Mouse (Mus musculus) gastrocnemius, postnatal 36 days (tissue): ENCODE data around the gene Hook1. TPM values are rescaled to one million over a fixed set of nuclear protein-coding genes. Genes with fewer than 3 reads are reported as not detected.
A peak's percentile ranks its signal among the peaks of the same experiment; 100 is the strongest.
"Not testable (repeated sequence)": the region's sequence is repeated elsewhere in the genome, so short reads cannot be mapped to it uniquely, and the experiment has no call there.

Experiments used
- DNase-seq, 2 experiments: peaks; one replicate each; pipeline ENCODE4 v3.0.0; 2022
- intact Hi-C: fragments of 180-260 bp; cut with DNase I; formaldehyde crosslinking; loops from one replicate; pipeline ENCODE4 v1.15.1; 2025
- long read RNA-seq, 2 experiments: library from polyadenylated mRNA; stranded (forward); transcript quantifications; one replicate each; pipeline ENCODE4 v2.0.0; 2021
- total RNA-seq, 2 experiments: library from RNA; stranded (reverse); gene quantifications; 2 replicates each; pipeline ENCODE4 v1.2.3; 2021

Hook1 gene
- total RNA-seq, result 10 to 100 TPM in 1 of 2 experiments, 1 to 10 TPM in 1; 9.2 to 11.8 TPM
- long read RNA-seq, experiment 1, partial matches to known transcripts, result 1 of 2 reads
- long read RNA-seq, experiment 1, other reads (novel, unspliced or antisense), result 1 of 2 reads
- long read RNA-seq, experiment 2, partial matches to known transcripts, result 0 of 4 reads
- long read RNA-seq, experiment 2, other reads (novel, unspliced or antisense), result 4 of 4 reads

DNA sequence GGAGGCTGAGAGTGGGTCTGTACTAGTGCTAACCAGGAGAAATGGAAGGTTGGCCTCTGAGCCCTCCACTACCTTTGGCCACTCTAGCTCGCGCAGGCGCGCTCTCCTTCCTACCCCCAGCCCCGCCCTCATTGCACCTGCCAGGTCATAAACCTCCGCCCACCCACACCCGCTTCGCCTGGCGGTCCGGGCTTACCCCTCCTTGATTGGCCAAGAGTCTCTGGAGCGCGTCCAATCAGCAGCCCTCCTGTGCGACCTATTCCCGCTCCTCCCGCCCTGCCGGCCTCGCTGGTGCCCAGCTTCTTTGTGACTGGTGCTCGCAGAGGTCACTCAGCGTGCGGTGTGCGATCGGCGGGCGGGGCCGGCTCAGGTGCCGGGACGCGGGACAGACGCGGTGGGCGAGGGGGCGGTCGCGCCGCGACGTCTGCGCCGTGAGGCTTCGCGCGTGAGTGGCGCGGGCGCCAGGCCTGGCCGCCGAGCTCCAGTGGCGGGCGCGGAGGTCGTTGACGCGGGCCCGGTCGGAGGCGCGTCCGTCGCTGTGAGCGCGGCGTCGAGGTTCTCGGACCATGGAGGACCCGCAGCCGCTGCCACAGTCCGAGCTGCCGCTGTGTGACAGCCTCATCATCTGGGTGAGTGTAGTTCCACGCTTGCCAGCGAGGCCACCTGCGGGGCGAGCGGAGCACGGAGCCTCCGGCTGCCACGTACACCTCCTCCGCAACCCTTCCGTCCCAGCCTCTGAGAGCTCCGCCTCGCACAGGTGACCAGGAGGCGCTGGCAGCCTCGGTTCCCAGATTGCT lies at the start of gene Hook1:
Gene Hook1 (plus strand): TSS at position 313 of the 797 bp plus-strand sequence.
- intact Hi-C loops, result no loop called here

DNA sequence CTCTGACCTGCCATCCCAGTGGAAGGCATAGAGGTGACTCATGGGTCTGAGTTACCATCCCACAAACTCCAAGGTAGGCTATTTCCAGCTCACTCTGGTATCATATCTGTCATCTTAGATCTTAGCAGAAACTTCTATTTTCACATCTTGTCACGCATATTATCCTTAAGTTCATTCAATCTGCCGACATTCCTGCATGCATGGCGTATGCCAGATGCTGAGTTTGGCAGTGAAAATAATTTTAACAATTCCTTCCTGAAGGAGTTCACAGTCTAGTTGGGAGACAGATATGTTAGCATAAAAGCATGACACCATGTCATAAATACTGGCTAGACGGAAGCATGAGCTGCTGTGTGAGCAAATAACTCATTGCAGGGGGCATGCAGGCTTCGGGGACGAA lies 49.3 kb upstream of the Hook1 start:
- no peak for DNase-seq
- intact Hi-C loops, result loop anchor here (5.0 kb wide), 1 partner anchor 35 kb away; no protein-coding TSS in a partner anchor

More for the DNA sequence above, at the start of gene Hook1:
- DNase-seq, result peak; percentile 54 to 79

GRCm38 (mm10) chr4:95920448-95920847 lies 46.6 kb upstream of the Hook1 start:
- intact Hi-C loops, result no loop called here
- DNase-seq, result no peak

- peak; percentile 42 to 71 for DNase-seq
- intact Hi-C loops, result loop anchor here (1.0 kb wide), 1 partner anchor 916 kb away; no protein-coding TSS in a partner anchor
Measured at GRCm38 (mm10) chr4:95924210-95925184, 42.5 kb upstream of the Hook1 start.

- DNase-seq, result no peak
- intact Hi-C loops, result no loop called here
Measured at GRCm38 (mm10) chr4:95928846-95929245, 38.2 kb upstream of the Hook1 start.

- DNase-seq, result no peak
- intact Hi-C loops, result no loop called here
Measured at GRCm38 (mm10) chr4:95929936-95930335, 37.1 kb upstream of the Hook1 start.

GRCm38 (mm10) chr4:95931331-95931730 lies 35.7 kb upstream of the Hook1 start:
- DNase-seq, result no peak
- intact Hi-C loops, result no loop called here

GRCm38 (mm10) chr4:95933801-95934356 lies 33.2 kb upstream of the Hook1 start:
- DNase-seq, result no peak
- intact Hi-C loops, result no loop called here

DNA sequence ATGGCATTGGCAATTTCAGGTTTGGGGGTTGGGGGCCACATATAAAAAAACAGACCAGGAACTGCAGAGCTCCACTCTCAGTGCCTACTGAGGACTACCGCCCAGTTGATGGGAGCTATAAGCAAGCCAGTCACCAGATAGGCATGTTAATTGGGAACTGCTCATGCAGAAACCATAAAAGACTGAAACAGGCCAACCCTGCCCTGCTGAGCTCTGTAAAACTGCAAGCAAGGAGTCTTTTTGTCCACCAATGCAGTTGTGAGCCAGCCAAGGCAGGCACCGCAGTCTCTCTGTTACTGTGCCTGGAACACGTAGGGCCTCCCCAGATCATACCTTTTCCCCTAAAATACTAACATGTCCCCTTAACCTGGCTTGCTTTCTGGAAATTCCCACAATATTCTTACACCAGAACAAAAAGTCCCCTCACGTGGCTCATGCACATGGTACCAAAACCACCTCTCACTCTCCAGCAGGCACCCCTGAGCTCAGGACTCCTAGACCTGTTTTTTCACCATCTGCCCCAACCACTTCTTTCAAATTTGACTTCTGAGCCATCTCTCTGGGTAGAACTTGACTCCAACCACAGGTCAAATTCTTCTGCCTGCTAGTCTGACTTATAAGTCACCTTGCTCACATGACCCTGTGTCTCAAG lies 32.5 kb upstream of the Hook1 start:
- DNase-seq, result no peak
- intact Hi-C loops, result no loop called here

DNA sequence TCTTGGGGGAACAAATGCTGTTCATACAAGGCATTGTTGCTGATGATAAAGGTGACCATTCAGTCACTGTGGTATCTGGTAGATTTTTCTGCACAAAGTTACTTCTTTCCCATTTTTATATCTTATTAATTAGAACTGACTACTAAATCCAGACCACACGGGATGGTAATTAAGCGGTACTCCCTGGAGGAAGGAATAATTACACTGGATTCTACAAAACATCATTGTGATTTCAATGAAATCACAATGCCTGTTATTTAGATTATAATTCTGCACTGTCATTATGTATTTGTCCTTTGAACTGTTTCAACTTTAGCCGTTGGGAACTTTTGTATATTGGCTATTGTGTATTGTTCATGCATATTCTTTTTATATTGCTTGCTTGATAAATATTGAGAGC lies 28.3 kb upstream of the Hook1 start:
- DNase-seq, result no peak
- intact Hi-C loops, result no loop called here

DNA sequence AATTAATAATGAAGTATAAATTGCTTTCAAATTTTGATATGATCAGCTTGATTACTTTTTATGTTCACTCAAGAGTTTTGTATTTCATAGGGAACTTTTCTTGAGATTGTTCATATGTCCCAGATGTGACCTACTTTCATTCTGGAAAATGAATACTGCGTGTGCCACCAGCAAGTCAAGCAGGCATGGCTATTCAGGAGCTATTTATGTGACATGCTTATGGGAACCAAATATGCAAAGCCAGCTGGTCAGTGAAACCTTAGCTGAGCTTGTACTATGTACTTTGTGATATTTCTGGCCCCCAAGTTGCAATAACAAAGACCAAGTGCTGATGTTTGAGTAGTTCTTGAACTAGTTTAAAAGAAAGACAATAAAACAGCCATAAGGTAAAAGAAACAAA lies 19.1 kb upstream of the Hook1 start:
- no peak for DNase-seq
- intact Hi-C loops, result no loop called here

GRCm38 (mm10) chr4:95953328-95953727 lies 13.7 kb upstream of the Hook1 start:
- intact Hi-C loops, result no loop called here
- DNase-seq, result no peak

GRCm38 (mm10) chr4:95982221-95982620 lies 15.2 kb downstream of the Hook1 start:
- DNase-seq, intact Hi-C loops: not testable (repeated sequence)

- no peak for DNase-seq
- intact Hi-C loops, result no loop called here
Measured at GRCm38 (mm10) chr4:96016875-96017274, 49.8 kb downstream of the Hook1 start.

DNA sequence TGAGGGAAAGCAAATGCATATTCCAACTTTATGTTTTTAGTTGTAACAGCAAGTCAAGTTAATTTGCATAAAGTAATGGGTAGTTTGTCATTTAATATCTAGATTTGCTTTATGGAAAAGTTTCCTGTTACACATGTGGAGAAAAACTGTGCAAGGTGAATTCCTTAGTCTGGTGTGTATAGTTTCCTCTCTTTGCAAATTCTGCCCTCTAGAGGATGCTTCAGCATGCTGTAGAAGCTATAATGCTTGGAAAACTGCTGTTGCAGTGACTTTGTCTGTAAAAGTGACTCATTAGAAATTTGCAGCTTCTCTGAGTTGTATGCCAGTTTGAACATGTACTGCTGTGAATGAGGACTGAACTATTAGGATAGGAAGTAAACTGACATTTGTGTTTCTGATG lies 55.8 kb downstream of the Hook1 start:
- no peak for DNase-seq

GRCm38 (mm10) chr4:96028412-96028811 lies 61.4 kb downstream of the Hook1 start:
- no peak for DNase-seq
- intact Hi-C loops, result no loop called here

More for the DNA sequence above, 55.8 kb downstream of the Hook1 start:
- intact Hi-C loops, result no loop called here

GRCm38 (mm10) chr4:96060106-96060505 lies 93.1 kb downstream of the Hook1 start:
- DNase-seq, result no peak
- intact Hi-C loops, result no loop called here

DNA sequence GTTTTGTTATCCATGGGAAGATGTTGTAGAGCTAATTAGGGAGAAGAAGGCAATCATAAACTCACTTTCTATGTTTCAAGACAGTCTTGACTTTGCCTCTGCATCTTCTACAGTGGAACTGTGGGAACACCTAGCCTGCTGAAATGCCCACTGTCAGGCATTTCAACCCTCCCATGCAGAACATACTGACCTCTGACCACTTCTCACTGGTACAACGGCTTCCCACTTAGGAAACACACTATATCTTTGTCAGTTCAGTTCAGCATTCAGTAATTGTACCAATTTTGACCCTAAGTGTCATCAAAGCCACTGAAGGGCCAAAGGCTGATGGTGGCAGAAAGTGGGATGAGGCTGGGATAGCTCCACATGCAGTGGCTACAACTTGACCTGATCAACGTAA lies 95.0 kb downstream of the Hook1 start:
- DNase-seq, result no peak
- intact Hi-C loops, result no loop called here
